Mouse (Mus musculus) hindlimb bud, embryonic 11.5 days (tissue): Measurements from ENCODE around the gene Gm49321.

ENCODE experiments used
- DNase-seq: peaks from one replicate; pipeline ENCODE4 v3.0.0-alpha.2; 2012; ENCODE audit warnings: low read depth, low spot score; ENCODE audit errors: extremely low spot score

Gm49321 gene

DNA sequence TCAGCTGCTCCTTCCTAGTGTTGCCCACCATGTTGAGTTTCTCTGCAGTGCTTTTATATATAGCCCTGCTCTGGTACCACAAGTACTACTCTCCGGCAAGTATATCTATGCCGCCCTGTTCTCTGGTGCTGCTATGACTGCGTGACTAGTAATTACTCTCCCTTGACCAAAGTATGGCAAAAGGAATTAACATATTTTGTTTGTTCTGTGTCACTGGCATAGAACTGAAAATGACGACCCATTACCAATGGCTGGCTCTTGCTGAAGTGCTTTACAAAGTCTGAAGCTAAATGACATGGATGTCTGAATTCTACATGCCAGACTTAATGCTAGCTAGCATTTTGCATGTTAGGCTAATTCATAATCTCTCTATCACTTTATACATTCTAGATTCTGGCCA is 11.0 kb downstream of the Gm49321 start:
- no peak for DNase-seq

DNA sequence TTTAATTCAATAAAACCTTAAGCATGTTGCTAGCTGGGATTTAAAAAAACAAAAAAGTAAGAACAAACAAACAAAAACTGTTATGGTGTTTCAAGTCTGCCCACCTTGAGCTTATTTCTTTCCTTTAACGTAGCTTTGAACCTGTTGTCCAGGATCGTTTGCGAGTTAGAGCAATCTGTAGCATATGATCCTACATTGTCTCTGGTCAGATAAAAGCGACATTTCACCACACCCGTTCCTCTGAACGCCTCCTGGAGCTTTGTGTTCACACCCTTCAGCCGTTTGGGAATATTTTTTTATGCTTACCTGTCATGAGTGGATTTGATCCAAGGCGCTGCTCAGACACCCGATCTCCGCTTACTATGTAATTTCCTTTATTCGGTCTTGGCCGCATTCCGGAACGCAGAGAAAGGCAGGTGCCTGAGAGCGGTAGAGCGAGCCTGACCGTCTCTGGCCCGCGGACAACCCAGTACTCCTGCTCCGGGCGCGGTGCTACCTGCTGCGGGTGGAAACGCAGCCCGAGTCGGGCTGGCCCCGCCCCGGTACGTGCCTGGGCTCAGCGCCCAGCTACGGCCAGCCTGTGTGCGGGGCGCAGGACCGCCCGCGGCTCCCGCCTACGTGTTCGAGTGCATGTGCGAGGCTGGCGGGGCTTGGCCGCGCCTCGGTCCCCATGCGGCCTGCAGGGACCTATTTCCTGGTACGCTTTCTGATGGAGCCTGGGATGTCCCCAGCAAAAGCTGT is 12.0 kb downstream of the Gm49321 start:
- no peak for DNase-seq

DNA sequence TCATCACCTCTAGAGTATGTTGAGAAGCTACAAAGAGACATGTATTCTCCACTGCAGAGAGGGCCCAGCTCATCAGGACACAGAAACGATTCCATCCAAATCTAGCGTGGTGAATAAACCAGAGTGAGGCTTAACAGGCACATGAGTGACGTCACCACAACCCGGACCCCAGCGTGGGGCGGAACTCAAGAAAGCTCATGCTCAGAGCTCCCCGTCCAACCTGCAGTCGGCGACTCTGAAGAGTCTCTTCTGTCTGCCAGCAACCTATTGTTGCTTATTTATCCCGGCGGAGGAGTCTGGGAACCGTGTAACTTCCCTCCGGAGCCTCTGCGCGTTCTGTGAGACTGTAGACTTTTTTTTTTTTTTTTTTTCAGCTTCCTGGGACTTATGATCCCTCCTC is 15.4 kb downstream of the Gm49321 start:
- DNase-seq, result no peak

DNA sequence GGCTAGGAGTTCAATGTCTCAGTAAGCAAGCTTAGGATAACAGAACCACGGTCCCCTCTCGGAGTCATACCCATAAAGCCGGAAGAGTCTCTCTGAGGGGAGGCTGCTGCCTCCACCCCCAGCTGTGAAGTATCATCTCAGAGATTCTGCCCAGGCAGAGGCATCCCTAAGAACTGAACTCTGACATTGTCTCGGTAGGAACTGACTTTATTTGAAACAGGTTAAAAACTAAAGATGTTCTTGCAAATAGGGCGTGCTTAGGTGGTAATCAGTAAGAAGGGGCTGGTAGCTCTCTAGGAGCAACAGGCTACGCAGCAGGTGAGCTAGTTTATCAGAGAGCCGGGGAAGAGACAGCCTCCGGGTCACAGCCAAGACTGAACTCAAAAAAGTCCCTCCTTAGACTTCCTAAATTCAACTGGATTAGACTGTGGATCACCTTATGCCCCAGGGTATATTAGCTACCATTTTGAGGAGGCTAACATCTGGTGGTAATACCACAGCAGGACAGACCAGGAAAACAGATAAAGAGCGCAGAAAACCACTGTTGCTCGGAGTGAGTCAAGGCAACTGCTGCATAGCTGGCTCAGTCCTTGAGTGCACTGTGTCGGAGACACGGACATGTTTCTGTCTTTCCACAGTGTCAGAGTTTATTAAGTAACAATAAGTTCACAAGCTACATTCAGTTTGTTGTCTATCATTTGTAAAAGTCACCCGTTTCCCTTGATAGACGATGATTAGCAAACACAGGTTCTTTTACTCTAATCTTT is 16.1 kb downstream of the Gm49321 start:
- DNase-seq, result no peak

DNA sequence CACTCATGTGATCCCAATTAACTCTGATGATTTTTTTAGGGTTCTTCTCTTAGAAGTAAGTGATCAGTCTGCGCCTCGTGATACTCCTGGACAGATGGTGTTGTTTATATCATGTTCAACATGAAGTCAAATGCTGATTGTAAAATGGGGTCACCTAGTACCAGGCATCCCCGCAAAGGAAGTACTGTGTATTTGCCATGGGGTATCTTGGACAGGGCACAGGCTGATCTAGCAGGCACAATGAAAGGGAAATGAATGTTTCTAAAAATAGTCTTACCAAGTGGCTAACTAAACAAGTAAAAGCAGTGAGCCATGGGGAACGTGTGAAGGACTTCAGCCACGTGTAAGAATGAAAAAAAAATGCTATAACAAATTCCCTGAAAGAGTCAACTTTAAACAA is 17.3 kb downstream of the Gm49321 start:
- DNase-seq, result no peak

DNA sequence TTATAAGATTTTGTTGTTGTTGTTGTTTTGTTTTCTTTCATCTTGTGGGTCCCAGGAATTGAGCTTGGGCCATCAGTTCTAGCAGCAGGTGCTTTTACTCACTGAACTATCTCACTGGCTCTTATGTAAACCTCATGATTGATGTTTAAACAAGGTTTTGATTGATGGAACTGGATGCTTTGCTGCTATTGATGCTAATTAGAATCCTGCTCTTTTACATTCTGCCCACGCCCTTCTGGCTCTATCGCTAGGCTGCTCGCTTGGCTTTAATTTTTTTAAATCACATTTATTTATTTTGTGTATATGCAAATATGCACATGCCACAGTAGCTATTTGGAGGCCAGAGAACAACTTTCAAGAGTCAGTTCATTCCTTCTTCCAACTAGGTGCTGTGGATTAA is 20.2 kb downstream of the Gm49321 start:
- DNase-seq, result no peak

DNA sequence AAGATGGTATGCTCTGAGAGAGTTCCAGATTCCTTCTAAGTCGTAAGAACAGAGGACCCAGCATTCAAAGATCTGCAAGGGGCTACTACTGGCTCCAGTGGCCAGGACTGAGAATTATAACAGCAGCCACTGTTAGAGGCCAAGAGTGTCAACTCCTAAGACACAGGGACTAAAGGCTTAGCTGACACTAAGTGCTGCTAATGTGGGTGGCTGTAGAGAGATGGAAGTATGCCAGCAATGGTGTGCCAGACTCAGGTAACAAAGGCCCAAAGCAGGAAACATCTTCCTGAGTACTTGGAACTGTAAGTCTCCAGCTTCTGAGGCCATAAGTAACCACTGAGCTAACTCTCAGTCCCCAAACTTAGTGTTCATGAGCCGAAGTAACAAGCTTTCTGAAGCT is 21.4 kb downstream of the Gm49321 start:
- DNase-seq, result no peak

DNA sequence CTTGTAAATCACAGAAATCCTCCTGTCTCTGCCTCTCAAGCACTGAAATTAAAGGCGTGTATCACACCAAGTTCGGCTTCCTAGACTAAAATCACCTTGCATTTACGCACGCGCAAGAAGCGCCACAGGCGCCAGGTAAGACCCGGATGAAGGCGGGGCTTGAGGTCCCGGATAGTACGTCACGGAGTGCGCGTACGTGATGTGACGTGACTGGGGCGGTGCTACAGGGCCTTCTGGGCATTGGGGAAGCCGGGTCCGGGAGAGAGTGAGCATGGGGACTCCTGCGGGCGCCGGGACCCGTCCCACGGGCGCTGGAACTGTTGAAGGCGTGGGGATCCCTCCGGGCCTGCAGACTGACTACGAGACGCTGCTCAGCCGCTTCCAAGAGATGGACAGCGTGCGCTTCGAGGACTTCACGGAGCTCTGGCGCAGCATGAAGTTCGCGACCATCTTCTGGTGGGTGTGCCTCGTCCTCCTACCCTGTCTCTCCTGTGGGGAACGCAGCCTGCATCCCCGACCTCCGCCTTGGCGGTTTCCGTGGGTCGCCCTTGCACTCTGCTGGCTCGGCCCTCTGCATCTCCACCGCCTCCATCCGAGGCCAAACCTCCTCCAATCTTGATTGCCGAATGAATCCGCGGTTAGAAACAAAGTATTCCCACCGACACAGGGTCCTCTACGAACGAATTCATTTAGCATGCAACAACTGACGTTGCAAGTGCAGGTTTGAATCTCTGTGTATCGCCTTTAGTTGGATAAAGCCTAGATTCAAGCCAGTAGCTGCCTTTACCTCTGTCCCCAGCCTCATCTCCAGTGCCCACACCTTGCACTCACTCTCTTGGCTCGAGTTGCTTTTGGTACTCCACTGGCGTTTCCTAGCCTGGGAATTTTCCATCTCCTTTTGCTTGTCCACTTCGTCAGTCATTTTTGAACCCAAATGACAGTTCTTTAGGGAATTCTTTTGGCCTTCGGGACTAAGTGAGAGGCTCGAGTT is 27.1 kb downstream of the Gm49321 start, which contains the start of gene Snapc1:
Gene Snapc1, plus strand, starts transcription at position 191 of the 991 bp plus-strand sequence.
- DNase-seq, result peak; percentile 95

DNA sequence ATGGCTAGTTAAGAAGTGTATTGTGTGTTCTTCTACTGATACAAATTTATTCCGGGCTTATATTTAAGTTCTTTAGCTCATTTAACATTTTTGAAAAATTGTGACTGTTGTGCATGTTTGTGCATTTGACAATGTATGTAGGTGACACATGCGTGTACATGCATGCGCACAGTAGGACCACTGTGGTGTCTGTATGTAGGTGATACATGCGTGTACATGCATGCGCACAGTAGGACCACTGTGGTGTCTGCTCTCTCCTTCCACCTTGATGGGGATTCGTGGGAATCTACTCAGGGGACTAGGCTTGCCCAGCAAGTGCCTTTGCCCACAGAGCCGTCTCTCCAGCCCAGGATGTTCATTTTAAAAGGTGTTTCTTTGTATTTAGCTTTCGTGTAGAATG is 31.7 kb downstream of the Gm49321 start:
- no peak for DNase-seq

DNA sequence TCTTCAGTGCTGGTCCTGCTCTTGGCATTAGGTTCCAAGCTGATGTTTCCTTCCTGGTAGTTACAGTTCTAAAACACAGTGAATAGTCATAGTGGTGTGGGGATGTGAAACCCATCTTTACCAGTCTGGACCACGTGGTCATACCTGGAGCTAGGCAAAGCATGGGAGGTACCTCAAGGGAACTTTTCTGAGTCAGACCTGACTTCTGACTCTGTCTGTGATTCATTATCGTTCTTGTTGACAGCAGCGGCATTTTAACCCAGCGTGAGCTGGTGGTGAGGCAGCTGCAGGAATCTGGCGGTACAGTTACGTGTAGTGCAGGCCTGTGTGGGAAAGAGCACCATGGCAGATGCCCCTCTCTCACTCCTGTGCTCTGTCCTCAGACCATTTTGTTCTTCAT is 37.1 kb downstream of the Gm49321 start:
- no peak for DNase-seq

DNA sequence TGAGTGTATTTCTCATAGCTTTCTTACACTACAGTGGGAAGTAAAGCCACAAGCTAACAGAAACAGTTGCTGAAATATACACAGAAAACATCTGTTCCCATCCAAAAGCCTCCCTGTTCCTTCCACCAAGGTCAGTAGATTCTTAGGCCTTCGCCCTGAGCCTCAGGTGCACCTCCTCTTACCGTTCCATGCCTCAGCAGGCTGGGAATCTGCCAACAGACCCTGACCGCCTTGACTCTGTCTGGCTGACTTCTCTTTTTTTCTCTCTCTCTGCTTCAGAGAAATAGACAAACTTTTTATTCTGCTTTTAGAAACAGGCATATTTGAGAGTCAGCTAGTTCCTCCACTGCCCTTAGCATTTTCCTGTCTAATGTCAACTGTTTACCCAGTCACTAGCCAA is 40.7 kb downstream of the Gm49321 start:
- no peak for DNase-seq

DNA sequence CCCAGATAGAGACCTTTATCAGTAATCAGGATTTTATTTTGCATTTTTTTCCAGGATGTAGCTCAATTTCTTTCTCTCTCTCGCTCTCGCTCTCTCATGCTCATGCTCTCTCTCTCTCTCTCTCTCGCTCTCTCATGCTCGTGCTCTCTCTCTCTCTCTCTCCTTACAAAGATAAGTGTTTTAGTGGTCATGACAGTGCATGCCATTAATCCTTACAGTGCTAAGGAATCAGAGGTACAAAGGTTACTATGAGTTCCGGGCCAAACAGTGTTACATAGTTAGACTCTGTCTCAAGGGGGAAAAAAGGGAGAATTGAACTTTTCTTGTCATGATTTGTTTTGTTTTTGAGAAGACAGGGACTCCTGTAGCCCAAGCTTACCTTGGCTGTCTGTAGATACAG is 42.2 kb downstream of the Gm49321 start:
- DNase-seq, result no peak

DNA sequence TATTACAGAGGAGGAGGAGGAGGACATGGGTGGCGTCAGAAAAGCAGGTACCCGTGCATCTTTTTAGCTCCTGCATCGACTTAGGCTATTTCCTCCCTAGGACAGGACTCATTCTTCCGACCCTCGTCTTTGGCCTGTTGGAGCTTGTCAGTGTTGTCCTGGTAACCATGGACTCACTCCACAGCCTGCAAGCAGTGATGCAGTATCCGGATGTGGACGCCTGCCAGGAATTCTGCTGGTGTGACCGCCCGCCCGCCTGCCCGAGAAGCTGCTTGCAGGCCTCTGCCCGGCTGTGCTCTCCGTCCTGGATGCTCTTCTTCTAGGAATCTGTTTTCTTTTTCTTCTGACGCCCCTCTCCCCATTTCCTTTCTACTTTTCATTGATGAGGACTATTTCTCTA is 45.1 kb downstream of the Gm49321 start:
- no peak for DNase-seq

DNA sequence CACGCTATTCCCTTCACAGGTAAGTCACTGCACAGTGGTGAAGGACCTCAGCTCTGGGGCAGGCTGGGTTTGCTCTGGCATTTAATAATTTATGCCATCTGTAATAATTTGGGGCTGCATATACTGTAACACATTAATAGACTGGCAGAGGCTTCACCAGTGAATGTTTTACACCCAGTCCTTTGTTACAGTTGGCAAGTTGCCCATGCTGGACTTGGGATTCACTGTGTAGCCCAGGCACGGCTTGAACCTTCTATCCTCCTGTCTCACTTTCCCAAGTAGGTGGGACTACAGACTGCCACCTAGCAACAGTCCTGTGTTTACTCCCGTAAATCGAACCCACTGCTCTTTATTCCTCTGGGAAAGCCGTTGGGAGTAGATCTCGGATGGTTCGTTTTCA is 48.8 kb downstream of the Gm49321 start:
- DNase-seq, result no peak

DNA sequence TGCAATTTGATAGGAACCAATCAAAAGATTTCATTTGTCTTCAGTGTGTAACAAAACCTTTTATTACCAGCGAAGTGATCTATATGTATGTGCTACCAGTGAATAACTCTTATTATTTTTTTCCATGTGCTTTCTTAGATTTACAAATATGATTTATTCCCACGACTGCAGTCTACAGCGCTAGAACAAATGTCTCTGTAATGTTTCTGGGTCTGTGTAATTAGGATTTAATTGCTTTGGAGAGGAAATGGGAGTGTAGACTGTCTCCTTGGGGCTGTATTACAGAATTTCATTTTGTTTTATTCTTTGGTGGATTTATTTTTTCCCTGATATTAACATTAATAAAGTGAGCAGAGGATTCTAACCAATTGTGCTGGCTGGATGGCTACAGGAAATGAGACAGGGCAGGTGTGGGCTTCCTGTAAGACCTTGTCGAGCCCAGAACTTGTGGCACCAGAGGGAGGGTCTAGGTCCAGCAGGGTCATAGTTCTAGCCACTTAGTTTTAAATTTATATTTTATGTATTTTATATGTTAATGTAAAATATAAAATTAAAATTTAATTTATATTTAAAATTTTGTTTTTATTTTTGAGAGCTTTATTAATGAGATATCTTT is 51.0 kb downstream of the Gm49321 start:
- DNase-seq, result no peak

DNA sequence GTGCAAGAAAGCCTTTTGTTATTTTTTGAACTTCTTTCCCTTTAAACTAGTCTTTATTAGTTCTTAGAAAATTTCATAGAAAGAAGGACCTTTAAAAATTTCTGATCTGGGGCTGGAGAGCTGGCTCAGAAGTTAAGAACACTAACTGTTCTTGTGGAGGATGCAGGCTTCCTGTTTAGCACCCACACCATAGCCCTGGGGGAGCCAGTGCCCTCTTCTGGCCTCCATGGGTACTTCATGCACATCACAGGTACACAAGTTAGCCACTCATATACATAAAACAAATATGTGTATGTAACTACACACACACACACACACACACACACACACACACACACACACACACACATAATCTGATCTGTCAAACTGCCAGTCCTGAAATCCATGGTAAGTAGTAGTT is 52.1 kb downstream of the Gm49321 start:
- DNase-seq, result no peak

DNA sequence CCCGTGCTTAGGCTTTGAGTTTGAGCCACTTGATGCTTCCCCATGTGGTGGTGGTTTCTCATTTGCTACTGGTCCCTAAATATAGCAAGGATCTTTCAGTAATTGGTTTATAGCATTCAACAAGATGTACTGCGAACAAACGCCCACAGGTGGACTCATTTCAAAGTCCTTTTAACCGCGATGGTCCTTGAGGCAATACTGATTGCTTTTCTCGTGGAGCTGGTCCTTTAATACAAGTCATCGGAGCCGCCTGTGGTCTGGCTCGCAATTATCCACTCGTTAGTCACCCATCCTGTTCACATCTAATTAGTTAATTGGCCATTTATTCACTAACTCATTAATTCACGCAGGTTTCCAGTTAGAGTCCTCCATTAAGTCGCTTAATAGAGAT is 59.4 kb downstream of the Gm49321 start:
- no peak for DNase-seq

DNA sequence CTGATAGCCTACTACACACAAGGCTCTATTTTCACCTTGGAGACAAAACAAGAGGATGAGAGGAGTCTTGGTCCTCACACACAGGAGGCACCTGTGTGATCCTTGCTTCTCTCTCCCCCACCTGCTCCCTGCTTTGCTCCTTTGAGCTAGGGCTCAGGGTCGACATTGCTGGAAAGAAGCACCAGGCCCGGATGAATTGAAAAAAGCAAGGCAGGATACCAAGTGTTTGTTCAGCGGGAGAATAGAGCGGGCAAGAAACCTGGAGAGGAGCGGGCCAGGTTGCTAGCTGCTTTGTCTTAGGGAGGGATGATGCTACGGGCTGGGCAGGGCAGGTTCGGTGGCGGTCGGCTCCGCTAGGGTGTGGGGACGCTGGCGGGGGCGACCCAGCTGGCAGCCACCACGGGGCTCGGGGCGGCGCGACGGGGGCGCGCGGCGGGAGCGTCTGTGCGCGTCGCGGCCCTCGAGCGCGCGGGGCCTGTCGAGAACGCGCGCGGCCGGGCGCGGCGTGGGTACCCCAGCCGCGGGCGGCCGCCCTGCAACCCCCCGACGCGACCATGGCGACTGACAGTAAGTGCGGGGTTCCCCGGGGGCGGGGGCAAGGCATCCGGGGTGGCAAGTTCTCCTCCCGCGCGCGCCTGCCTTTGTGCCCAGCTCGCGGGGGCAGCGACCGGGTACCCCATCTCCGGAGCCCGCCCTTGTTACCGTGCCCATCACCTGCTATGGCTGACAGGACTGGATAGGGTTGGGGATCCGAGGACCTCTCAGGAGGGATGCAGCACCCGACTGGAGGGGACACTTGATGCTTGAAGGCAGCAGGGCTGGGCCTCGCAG is 60.1 kb downstream of the Gm49321 start, which contains the start of gene Syt16:
Gene Syt16, plus strand, starts transcription at position 365 of the 831 bp plus-strand sequence.
- DNase-seq, result no peak

DNA sequence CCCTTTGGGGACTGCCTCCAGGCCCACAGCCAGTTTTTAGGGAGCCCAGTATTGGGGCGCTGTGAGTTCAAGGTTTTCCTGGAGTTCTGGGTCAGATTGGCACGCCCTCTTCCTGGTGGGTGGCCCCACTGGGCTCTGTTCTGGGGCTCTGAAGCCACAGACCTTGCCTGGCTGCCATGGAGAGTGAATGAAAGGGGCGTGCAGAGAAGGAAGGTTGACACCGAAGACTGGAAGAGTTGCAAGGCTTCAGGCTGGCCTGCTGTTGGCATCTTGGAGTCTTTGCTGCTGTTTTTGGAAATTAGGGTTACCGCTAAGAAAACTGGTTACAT is 60.6 kb downstream of the Gm49321 start:
- DNase-seq, result no peak

DNA sequence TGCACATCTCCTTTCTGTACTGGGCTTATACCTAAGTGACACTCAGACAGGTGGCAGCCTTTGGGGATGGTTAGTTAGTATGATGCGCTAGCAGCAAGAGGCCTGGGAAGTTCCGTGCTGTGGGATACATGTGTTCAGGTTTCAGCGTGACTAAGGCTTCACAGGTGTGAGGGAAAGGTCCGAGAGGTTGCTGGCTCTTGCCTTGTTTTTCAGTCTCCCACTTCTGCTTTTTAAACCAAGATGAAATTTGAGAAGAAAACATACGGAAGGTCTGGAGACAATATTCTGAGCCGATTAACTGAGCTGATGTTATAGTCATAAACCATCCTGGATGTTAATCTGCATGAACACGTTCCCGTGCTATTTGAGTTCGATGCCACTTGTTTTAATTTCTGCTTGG is 65.0 kb downstream of the Gm49321 start:
- no peak for DNase-seq
